Mouse (Mus musculus): ENCODE results near the gene Apex2.
"Not testable (repeated sequence)": the region's sequence is repeated elsewhere in the genome, so short reads cannot be mapped to it uniquely, and the experiment has no call there.

Apex2 gene

GRCm38 (mm10) chrX:150508696-150509095 lies 81.0 kb downstream of the Apex2 start:
- DNase-seq (ENCODE audit: extremely low read depth, low read depth), result no peak

- not testable (repeated sequence) for DNase-seq (ENCODE audit: extremely low read depth, low read depth)
Measured at GRCm38 (mm10) chrX:150487811-150488210, 101.9 kb downstream of the Apex2 start.

- not testable (repeated sequence) for DNase-seq (ENCODE audit: extremely low read depth, low read depth)
Measured at GRCm38 (mm10) chrX:150486314-150487030, 103.2 kb downstream of the Apex2 start.

GRCm38 (mm10) chrX:150477854-150478780 lies 111.6 kb downstream of the Apex2 start:
- DNase-seq (ENCODE audit: extremely low read depth, low read depth), result peak; percentile 93

- DNase-seq (ENCODE audit: extremely low read depth, low read depth), result no peak
Measured at GRCm38 (mm10) chrX:150471416-150471815, 118.3 kb downstream of the Apex2 start.
